Mouse (Mus musculus): ENCODE results near the gene Cfap161. TPM values are rescaled to one million over a fixed set of nuclear protein-coding genes. Genes with fewer than 3 reads are reported as not detected.

Cfap161 gene
- total RNA-seq, 2 experiments from 2014 or later: not detected

- intact Hi-C loops (cut with DNase I; ENCODE audit: low total_unique reads): no loop called here
- DNase-seq: no peak
Observed at GRCm38 (mm10) chr7:83745413-83746106, 49.1 kb downstream of the Cfap161 start, which contains the start of gene Il16. Gene Il16, minus strand, starts transcription at chr7:83745726.

GRCm38 (mm10) chr7:83745065-83745412 is 49.6 kb downstream of the Cfap161 start:
- intact Hi-C loops (cut with DNase I; ENCODE audit: low total_unique reads): no loop called here
- DNase-seq: no peak

- intact Hi-C loops (cut with DNase I; ENCODE audit: low total_unique reads): no loop called here
- DNase-seq: no peak
Observed at GRCm38 (mm10) chr7:83744250-83744649, 50.4 kb downstream of the Cfap161 start.

- DNase-seq: no peak
- intact Hi-C loops (cut with DNase I; ENCODE audit: low total_unique reads): no loop called here
Observed at GRCm38 (mm10) chr7:83742690-83743089, 52.0 kb downstream of the Cfap161 start.

- DNase-seq: no peak
Observed at GRCm38 (mm10) chr7:83742026-83742425, 52.7 kb downstream of the Cfap161 start.

GRCm38 (mm10) chr7:83739680-83740310 is 54.9 kb downstream of the Cfap161 start:
- no peak for DNase-seq
- intact Hi-C loops (cut with DNase I; ENCODE audit: low total_unique reads): no loop called here

More at GRCm38 (mm10) chr7:83742026-83742425, 52.7 kb downstream of the Cfap161 start:
- intact Hi-C loops (cut with DNase I; ENCODE audit: low total_unique reads): no loop called here

- intact Hi-C loops (cut with DNase I; ENCODE audit: low total_unique reads): no loop called here
- DNase-seq: no peak
Observed at GRCm38 (mm10) chr7:83738623-83739462, 55.8 kb downstream of the Cfap161 start.

GRCm38 (mm10) chr7:83737914-83738490 is 56.7 kb downstream of the Cfap161 start:
- intact Hi-C loops (cut with DNase I; ENCODE audit: low total_unique reads): no loop called here
- no peak for DNase-seq

GRCm38 (mm10) chr7:83736341-83737115 is 58.2 kb downstream of the Cfap161 start:
- intact Hi-C loops (cut with DNase I; ENCODE audit: low total_unique reads): no loop called here
- no peak for DNase-seq

- intact Hi-C loops (cut with DNase I; ENCODE audit: low total_unique reads): no loop called here
- DNase-seq: no peak
Observed at GRCm38 (mm10) chr7:83735108-83735781, 59.4 kb downstream of the Cfap161 start.

- no peak for DNase-seq
- intact Hi-C loops (cut with DNase I; ENCODE audit: low total_unique reads): no loop called here
Observed at GRCm38 (mm10) chr7:83734671-83735082, 60.0 kb downstream of the Cfap161 start.

GRCm38 (mm10) chr7:83734246-83734645 is 60.4 kb downstream of the Cfap161 start:
- intact Hi-C loops (cut with DNase I; ENCODE audit: low total_unique reads): no loop called here

GRCm38 (mm10) chr7:83732781-83733180 is 61.9 kb downstream of the Cfap161 start:
- intact Hi-C loops (cut with DNase I; ENCODE audit: low total_unique reads): no loop called here
- no peak for DNase-seq

More at GRCm38 (mm10) chr7:83734246-83734645, 60.4 kb downstream of the Cfap161 start:
- no peak for DNase-seq

GRCm38 (mm10) chr7:83731961-83732666 is 62.6 kb downstream of the Cfap161 start:
- intact Hi-C loops (cut with DNase I; ENCODE audit: low total_unique reads): no loop called here
- no peak for DNase-seq

- no peak for DNase-seq
- intact Hi-C loops (cut with DNase I; ENCODE audit: low total_unique reads): no loop called here
Observed at GRCm38 (mm10) chr7:83731297-83731696, 63.4 kb downstream of the Cfap161 start.

- intact Hi-C loops (cut with DNase I; ENCODE audit: low total_unique reads): no loop called here
- no peak for DNase-seq
Observed at GRCm38 (mm10) chr7:83726936-83727632, 67.6 kb downstream of the Cfap161 start.

GRCm38 (mm10) chr7:83725801-83726200 is 68.9 kb downstream of the Cfap161 start:
- DNase-seq: no peak
- intact Hi-C loops (cut with DNase I; ENCODE audit: low total_unique reads): no loop called here
